Mouse (Mus musculus) stomach, postnatal 0 days (tissue): ENCODE data around the gene Ulk2.

ENCODE experiments used
- CTCF ChIP-seq: IDR thresholded peaks from 2 replicates; pipeline ENCODE4 v1.5.1; 2016; ENCODE audit warnings: antibody characterized with exemption, low read depth, mild to moderate bottlenecking, moderate library complexity
- EP300 ChIP-seq: optimal IDR thresholded peaks from 2 replicates; pipeline ENCODE3; 2016; ENCODE audit warnings: antibody characterized with exemption

DNA sequence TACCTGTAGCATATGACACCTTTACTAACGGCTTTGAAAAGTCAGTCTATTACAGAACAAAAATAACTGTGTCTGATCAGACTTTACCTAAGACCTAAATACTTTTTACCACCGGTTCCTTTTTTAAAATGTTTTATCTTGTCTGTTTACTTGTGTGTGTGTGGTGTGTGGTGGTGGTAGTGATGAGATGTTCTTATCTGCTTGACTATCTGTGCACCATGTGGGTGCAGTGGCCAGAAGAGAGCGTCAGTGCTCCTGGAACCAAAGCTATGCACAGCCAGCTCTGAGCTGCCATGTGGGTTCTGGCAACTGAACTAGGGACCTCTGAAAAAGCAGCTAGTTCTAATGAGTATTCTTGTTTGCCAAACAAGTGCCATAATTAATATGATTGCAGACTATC is 3.7 kb downstream of the Ulk2 start:
- TF ChIP-seq CTCF = no peak
- no peak for TF ChIP-seq EP300
